Mouse (Mus musculus) midbrain, postnatal 0 days (tissue): ENCODE results near the gene Fuca1. TPM values are rescaled to one million over a fixed set of nuclear protein-coding genes. Genes with fewer than 3 reads are reported as not detected.

Experiments used
- ATAC-seq: fragments of 200-750 bp; cut with Nextera tagmentation; 2 replicates; pipeline ENCODE4 v1.8.0; 2017; ENCODE audit warnings: moderate number of reproducible peaks, mild to moderate bottlenecking, moderate TSS enrichment, moderate library complexity; ENCODE audit not compliant: low FRiP score
- DNase-seq: peaks from one replicate; pipeline ENCODE4 v3.0.0-alpha.2; 2015; ENCODE audit warnings: low spot score
- H3K27ac ChIP-seq: fragments of 300-500 bp; sonication (generic); 2 replicates; pipeline ENCODE4 v1.5.1; 2014; ENCODE audit warnings: low read depth, mild to moderate bottlenecking, low read length, mixed read lengths
- H3K27me3 ChIP-seq: fragments of 300-500 bp; sonication (generic); 2 replicates; pipeline ENCODE4 v1.6.1; 2014; ENCODE audit warnings: low read length, control low read depth, mixed read lengths; ENCODE audit not compliant: insufficient read depth
- H3K36me3 ChIP-seq: fragments of 300-500 bp; sonication (generic); 2 replicates; pipeline ENCODE4 v1.6.1; 2014; ENCODE audit warnings: low read length, control low read depth, mixed read lengths; ENCODE audit not compliant: insufficient read depth
- H3K4me1 ChIP-seq: fragments of 300-500 bp; sonication (generic); 2 replicates; pipeline ENCODE4 v1.6.1; 2014; ENCODE audit warnings: mild to moderate bottlenecking, control low read depth, antibody characterized with exemption, low read length, mixed read lengths; ENCODE audit not compliant: insufficient read depth
- H3K4me2 ChIP-seq: fragments of 300-500 bp; sonication (generic); 2 replicates; pipeline ENCODE4 v1.6.1; 2014; ENCODE audit warnings: low read depth, mild to moderate bottlenecking, low read length, mixed read lengths; ENCODE audit not compliant: poor library complexity, severe bottlenecking
- H3K4me3 ChIP-seq: fragments of 300-500 bp; sonication (generic); 2 replicates; pipeline ENCODE4 v1.5.1; 2014; ENCODE audit warnings: low read depth, mild to moderate bottlenecking, low read length, moderate library complexity
- H3K9ac ChIP-seq: fragments of 300-500 bp; sonication (generic); replicated peaks from 2 replicates; pipeline ENCODE4 v1.6.1; 2014; ENCODE audit warnings: mild to moderate bottlenecking, low read length, moderate library complexity, mixed read lengths; ENCODE audit not compliant: poor library complexity, severe bottlenecking
- H3K9me3 ChIP-seq: fragments of 300-500 bp; sonication (generic); 2 replicates; pipeline ENCODE4 v1.6.1; 2016; ENCODE audit warnings: low read length, control low read depth
- CTCF ChIP-seq: IDR thresholded peaks from 2 replicates; pipeline ENCODE4 v1.5.1; 2016; ENCODE audit warnings: antibody characterized with exemption, mild to moderate bottlenecking
- WGBS: fragments of 180-500 bp; shearing (Covaris S2); extraction: QIAGEN DNeasy Blood & Tissue Kit; methylation state at CpG from one replicate; pipeline ENCODE4 v1.1.7; 2014; 5-methylcytosine and 5-hydroxymethylcytosine counted together
- polyA plus RNA-seq: library from polyadenylated mRNA; unstranded; fragments of >200 nt; fragmentation: Nextera tagmentation; extraction: Ambion mirVana; gene quantifications from 2 replicates; pipeline ENCODE4 v1.2.1, GENCODE M21; 2015
- total RNA-seq: library from RNA; depleted of rRNA; stranded (reverse); fragments of >200 nt; gene quantifications from 2 replicates; pipeline ENCODE4 v1.2.3, GENCODE M21; 2014

The Fuca1 gene
- total and polyA plus RNA-seq, 2 experiments from 2014 or later: 37.8 to 92.7 TPM

DNA sequence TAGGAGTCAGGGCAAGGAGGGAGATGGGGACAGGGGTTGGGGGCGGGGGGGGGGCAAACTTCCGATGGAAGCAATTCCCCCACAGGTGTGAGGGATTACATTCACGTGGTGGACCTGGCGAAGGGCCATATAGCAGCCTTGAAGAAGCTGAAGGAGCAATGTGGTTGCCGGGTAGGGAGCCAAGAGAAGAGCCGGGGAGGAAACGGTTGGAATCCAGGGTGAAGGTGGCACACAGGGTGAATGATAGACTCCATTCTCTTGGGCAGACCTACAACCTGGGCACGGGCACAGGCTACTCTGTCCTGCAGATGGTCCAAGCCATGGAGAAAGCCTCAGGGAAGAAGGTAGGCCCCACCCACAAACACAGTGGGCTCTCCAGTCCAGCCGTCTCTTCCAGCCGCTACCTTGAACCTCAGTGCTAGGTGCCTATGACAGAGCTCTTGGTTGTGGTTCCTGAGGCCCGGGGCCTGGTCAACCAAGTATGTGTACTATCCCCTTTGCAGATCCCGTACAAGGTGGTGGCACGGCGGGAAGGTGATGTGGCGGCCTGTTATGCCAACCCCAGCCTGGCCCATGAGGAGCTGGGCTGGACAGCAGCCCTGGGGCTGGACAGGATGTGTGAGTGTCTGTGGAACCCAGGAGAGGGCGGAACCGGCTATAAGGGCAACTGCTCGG, 46.7 kb downstream of the Fuca1 start:
- H3K9me3 ChIP-seq: no peaks in the 10 kb centered on the region
- peaks cover 40% of the 10 kb centered on the region for H3K36me3 ChIP-seq
- no peak for ATAC-seq

DNA sequence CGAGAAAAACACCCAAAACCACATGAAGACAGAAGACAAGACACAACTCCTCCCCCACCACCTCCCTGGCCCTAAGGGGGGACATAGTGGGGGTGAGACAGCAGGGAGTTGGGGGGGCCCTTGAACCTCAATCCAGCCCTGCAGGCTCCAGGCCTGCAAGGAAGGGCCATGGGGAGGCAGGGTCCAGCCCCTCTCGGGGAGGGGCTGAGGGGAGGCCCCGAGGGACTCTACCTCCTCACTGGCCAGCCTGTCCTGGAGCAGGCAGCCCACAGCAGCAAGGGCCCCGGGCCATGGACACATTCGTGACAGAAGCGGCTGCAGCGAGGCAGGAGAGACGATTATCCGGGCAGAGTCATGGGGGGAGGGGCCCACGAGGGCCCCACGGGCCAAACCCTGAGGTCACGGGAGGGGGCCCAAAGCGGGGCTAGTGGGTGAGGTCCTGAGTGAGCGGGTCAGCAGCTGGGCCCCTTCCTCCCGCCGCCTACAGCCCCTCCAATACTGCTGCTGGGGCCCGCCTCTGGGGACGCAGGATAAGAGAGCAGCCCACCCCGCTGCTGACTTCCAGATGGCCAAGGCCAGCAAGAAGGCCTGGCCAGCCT, 47.8 kb downstream of the Fuca1 start:
- Histone ChIP-seq H3K27me3 (no peaks in the 10 kb centered on the region), H3K4me3 (no peak overlapping the region), H3K9me3 (no peaks in the 10 kb centered on the region), H3K4me2 (no peak overlapping the region), H3K4me1 (peaks cover 15% of the 10 kb centered on the region; the same call in 1 of the 2 replicates), H3K27ac (no peak overlapping the region), H3K9ac (no peak overlapping the region), H3K36me3 (peaks cover 39% of the 10 kb centered on the region)
- no peak for ATAC-seq
- DNase-seq: no peak
- no peak for TF ChIP-seq CTCF
- WGBS: 70% methylated on average over 19 of the region's 19 CpGs

More for the DNA sequence above, 46.7 kb downstream of the Fuca1 start:
- H3K9ac ChIP-seq: no peak overlapping the region
- no peak overlapping the region for H3K27ac ChIP-seq
- no peak for DNase-seq
- H3K4me1 ChIP-seq: peaks cover 15% of the 10 kb centered on the region; the same call in 1 of the 2 replicates
- no peak for TF ChIP-seq CTCF
- no peak overlapping the region for H3K4me2 ChIP-seq
- no peaks in the 10 kb centered on the region for H3K27me3 ChIP-seq
- no peak overlapping the region for H3K4me3 ChIP-seq
- WGBS: 93% methylated on average over 18 of the region's 18 CpGs

DNA sequence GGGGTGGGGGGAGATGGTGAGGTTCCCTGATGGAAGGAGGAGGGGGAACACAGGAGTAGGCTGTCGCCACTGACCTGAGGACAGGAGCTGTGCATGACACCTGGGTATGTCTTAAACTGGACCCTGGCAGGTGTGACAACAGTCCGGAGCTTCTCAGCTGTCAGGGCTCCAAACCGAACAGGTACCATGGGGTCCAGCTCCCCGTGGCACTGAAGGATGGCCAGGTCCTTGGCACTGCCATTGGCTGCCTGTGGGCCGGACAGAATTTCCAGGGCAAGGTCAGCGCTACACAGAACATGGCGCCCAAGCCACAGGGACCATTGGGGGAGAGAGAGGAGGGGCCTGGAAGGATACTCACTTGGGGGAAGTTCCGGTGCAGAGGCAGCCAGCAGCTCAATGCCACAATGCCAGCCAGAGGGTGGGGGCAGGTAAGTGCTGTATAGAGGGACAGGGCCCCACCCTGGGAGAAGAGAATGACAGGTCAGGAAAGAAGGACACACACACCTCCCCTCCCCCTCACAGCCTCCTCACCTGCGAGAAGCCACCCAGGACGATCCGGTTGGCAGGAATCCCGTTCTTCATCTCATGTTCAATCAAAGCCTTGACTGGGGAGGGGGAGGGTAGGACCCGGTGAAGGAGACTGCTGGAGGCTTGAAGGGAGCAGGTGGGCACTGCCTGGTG, 48.7 kb downstream of the Fuca1 start:
- H3K27me3 ChIP-seq: no peaks in the 10 kb centered on the region
- peaks cover 15% of the 10 kb centered on the region; the same call in 1 of the 2 replicates for H3K4me1 ChIP-seq
- no peak for TF ChIP-seq CTCF
- peaks cover 39% of the 10 kb centered on the region for H3K36me3 ChIP-seq
- no peak overlapping the region for H3K27ac ChIP-seq
- no peak overlapping the region for H3K9ac ChIP-seq
- DNase-seq: no peak
- no peak overlapping the region for H3K4me2 ChIP-seq
- H3K9me3 ChIP-seq: no peaks in the 10 kb centered on the region
- H3K4me3 ChIP-seq: no peak overlapping the region
- no peak for ATAC-seq
- WGBS: 89% methylated on average over 13 of the region's 13 CpGs

DNA sequence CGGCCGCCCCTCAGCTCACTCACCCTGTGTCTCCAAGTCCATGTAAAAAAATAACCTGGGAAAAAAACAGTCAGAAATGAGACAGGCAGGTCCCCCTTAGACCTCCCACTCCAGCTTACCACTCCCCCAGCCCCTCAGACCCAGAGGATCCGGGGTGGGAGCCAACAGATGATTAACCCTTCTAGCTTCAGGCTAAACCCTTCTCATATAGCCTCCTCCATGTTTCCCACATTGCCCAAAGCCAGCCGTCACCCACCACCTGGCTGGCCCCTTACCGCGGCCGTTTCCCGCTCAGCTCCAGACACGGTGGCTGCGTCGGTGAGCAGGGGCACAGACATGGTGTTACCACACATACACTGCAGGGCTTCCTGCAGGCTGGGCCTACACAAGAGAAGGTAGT, 50.0 kb downstream of the Fuca1 start:
- Histone ChIP-seq H3K4me3 (no peak overlapping the region), H3K4me2 (no peak overlapping the region), H3K36me3 (peaks cover 49% of the 10 kb centered on the region), H3K9ac (no peak overlapping the region; the same call in 1 of the 2 replicates), H3K9me3 (no peaks in the 10 kb centered on the region), H3K27me3 (no peaks in the 10 kb centered on the region), H3K4me1 (peaks cover 8% of the 10 kb centered on the region; the same call in 1 of the 2 replicates), H3K27ac (no peak overlapping the region)
- TF ChIP-seq CTCF: no peak
- ATAC-seq (no peak), DNase-seq (no peak)
- 88% methylated on average over 11 of the region's 11 CpGs for WGBS

DNA sequence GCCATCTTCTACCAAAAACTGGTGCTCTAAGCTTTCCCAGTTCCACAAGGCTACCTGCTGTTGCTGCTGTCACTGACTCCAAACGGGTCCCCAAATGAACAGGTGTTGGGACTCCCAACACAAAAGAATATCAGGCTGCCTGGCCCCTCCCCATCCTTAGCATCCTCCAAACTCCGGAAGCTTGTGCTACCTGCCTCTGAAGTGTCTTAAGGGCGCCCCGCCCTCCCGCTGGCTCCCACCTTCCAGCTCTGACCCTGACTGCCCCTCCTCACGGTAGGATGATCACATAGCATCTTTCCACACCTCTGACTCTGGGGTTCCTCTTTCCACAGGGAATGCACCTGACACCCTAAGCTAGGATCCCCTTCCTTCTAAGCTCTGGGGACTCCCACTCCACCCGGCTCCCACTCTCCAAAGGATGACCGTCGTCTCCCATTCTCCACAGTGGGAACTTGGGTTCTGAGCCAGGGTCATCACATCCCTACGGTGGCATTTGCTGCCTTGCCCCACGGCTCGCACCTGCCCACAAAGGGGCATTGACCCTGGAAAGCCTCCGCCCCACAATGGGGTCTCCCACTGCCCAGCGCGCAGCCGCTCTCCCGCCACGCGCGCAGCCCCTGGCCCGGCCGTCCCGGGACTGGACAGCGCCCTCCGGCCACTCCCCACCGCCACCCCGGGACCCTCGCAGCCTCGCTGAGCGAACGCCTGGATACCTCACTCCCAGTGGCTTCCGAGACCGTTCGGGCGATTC, 51.4 kb downstream of the Fuca1 start:
- Histone ChIP-seq H3K4me3 (peak overlapping the region; percentile 98), H3K4me1 (peaks cover 8% of the 10 kb centered on the region; the same call in 1 of the 2 replicates), H3K27me3 (no peaks in the 10 kb centered on the region), H3K36me3 (peaks cover 56% of the 10 kb centered on the region), H3K9me3 (no peaks in the 10 kb centered on the region), H3K9ac (peak overlapping the region; percentile 95), H3K27ac (peak overlapping the region; percentile 76), H3K4me2 (peak overlapping the region; percentile 93)
- ATAC-seq (peak; percentile 25), DNase-seq (no peak)
- under 1% methylated on average over 33 of the region's 35 CpGs for WGBS
- no peak for TF ChIP-seq CTCF
